Mouse (Mus musculus) G1E (cell line): ENCODE results near the gene Iscu.

Experiments
- CTCF ChIP-seq: IDR thresholded peaks from 2 replicates; pipeline ENCODE4 v1.5.1; 2012; ENCODE audit warnings: low read depth, low read length, inconsistent platforms, mixed read lengths
- GATA1 ChIP-seq: IDR thresholded peaks from 2 replicates; pipeline ENCODE4 v1.6.1; 2012; ENCODE audit warnings: borderline replicate concordance, low read length, inconsistent platforms, mixed read lengths
- TAL1 ChIP-seq: conservative IDR thresholded peaks from 2 replicates; pipeline ENCODE4 v1.6.1; 2012; ENCODE audit warnings: low read depth, low read length, inconsistent platforms, mixed read lengths

DNA sequence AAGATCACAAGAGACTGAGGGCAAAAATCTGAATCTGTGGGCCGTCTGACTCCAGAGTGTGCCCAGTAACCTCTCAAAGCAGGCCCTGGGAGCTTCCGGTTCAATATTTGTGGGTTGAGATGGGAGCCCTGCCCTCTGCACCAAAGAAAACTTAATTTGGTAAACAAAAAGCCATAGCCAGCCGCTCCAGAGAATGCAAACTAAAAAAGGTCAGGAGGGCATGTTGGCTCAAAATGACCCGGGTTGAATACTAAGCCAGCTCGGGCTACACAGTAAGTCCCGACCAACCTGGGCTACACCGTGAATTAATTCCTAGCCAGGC lies 37.6 kb upstream of the Iscu start:
- TF ChIP-seq GATA1 (no peak), CTCF (no peak), TAL1 (no peak)
